In the genomic region with DNA sequence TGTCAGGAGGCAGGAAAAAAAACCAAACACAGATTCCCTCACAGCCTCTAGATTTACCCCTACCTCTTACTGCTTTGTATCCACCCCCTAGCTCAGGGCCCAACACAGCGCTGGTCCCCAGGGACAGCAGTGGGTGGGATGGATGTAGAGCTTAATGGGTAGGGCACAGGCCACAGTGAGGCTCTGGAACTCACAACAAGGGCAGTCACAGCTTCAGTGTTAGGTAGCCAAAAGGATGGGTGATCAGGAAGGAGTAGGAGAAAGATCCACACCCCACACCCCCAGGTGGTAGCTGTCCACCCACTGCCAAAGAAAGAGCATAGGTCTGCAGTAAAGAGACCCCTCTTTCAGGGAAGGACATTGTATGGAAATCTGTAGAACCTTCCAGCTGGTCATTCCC, we compare ENCODE assay signal across 16 mouse cellular contexts. TPM values are rescaled to one million over a fixed set of nuclear protein-coding genes. Genes with fewer than 3 reads are reported as not detected.
DNase-seq lines count a peak whose midpoint lies in the region; ATAC-seq and TF ChIP-seq lines count a peak whose summit lies in the region.
"Had no signal": no experiment of that assay in that cellular context is flagged by ENCODE, and none has a peak within 500 bp of the region (broad histone marks: within the 10 kb centered on the region; RNA-seq: fewer than 3 reads in every experiment).

No protein-coding gene starts in this region.

- ATAC-seq in liver, embryonic 11.5 days (replicated peaks; ENCODE audit: low FRiP score): no peak
- no peak for ATAC-seq in embryonic facial prominence, embryonic 14.5 days (ENCODE audit: low read depth)
- ATAC-seq in midbrain, embryonic 15.5 days (replicated peaks): 0 out of 2 replicates have a peak, but pooled peaks have one; percentile 44
- ATAC-seq: intestine, embryonic 15.5 days had no signal

- H3K27ac ChIP-seq in heart, adult 2 months: peak overlapping the region; percentile 68
- peak overlapping the region; percentile 46 for H3K27ac ChIP-seq in liver, embryonic 11.5 days (ENCODE audit: low read depth, low read length)
- H3K27ac ChIP-seq in embryonic facial prominence, embryonic 14.5 days (replicated peaks; ENCODE audit: low read depth, low read length): peak overlapping the region; percentile 50; the same call in 1 of the 2 replicates
- H3K27ac ChIP-seq in midbrain, embryonic 15.5 days: no peak overlapping the region
- H3K27ac ChIP-seq: intestine, embryonic 15.5 days had no signal

- TF ChIP-seq POLR2A in heart, adult 2 months (IDR thresholded peaks at IDR 0.05; ENCODE audit: insufficient read depth, low read depth, low read length): no peak

- TF ChIP-seq EP300 in heart, adult 2 months (IDR thresholded peaks at IDR 0.05; ENCODE audit: insufficient read depth, low read depth, low read length): no peak

- no peak overlapping the region for H3K4me3 ChIP-seq in heart, adult 2 months
- H3K4me3 ChIP-seq in liver, embryonic 11.5 days (ENCODE audit: low read depth, low read length): no peak overlapping the region
- H3K4me3 ChIP-seq in embryonic facial prominence, embryonic 14.5 days (ENCODE audit: low read depth, low read length): no peak overlapping the region
- no peak overlapping the region for H3K4me3 ChIP-seq in midbrain, embryonic 15.5 days
- H3K4me3 ChIP-seq: erythroblast, embryonic 14.5 days; intestine, embryonic 15.5 days; limb, embryonic 15.5 days had no signal

- H3K36me3 ChIP-seq in heart, adult 2 months (ENCODE audit: control insufficient read depth, insufficient read depth, low read length): peaks cover 2% of the 10 kb centered on the region; the same call in 1 of the 2 replicates
- peaks cover 2% of the 10 kb centered on the region; the same call in 1 of the 2 replicates for H3K36me3 ChIP-seq in liver, embryonic 11.5 days (ENCODE audit: control insufficient read depth, insufficient read depth, low read length)
- no peaks in the 10 kb centered on the region for H3K36me3 ChIP-seq in embryonic facial prominence, embryonic 14.5 days (ENCODE audit: control insufficient read depth, insufficient read depth, low read length)
- 0 out of 2 replicates have a peak, but pooled peaks cover 5% of the 10 kb centered on the region for H3K36me3 ChIP-seq in midbrain, embryonic 15.5 days (replicated peaks)
- H3K36me3 ChIP-seq: intestine, embryonic 15.5 days; limb, embryonic 15.5 days had no signal

- no peaks in the 10 kb centered on the region for H3K9me3 ChIP-seq in liver, embryonic 11.5 days (ENCODE audit: control insufficient read depth, low read length)
- no peaks in the 10 kb centered on the region for H3K9me3 ChIP-seq in embryonic facial prominence, embryonic 14.5 days (ENCODE audit: control insufficient read depth, low read length)
- no peaks in the 10 kb centered on the region for H3K9me3 ChIP-seq in midbrain, embryonic 15.5 days
- H3K9me3 ChIP-seq: intestine, embryonic 15.5 days; limb, embryonic 15.5 days had no signal

- no peaks in the 10 kb centered on the region for H3K27me3 ChIP-seq in heart, adult 2 months (ENCODE audit: control insufficient read depth, insufficient read depth, low read length)
- H3K27me3 ChIP-seq in liver, embryonic 11.5 days (replicated peaks; ENCODE audit: control insufficient read depth, insufficient read depth, low read length): no peaks in the 10 kb centered on the region
- H3K27me3 ChIP-seq in embryonic facial prominence, embryonic 14.5 days (replicated peaks; ENCODE audit: control insufficient read depth, insufficient read depth, low read length): no peaks in the 10 kb centered on the region
- H3K27me3 ChIP-seq in midbrain, embryonic 15.5 days (replicated peaks): no peaks in the 10 kb centered on the region
- H3K27me3 ChIP-seq: intestine, embryonic 15.5 days; limb, embryonic 15.5 days had no signal

- no peak for DNase-seq in heart, adult 2 months
- no peak for DNase-seq in heart, adult 8-10 months (ENCODE audit: low spot score)
- DNase-seq in liver, embryonic 11.5 days (ENCODE audit: low spot score): no peak
- DNase-seq in liver: no peak
- DNase-seq in embryonic facial prominence, embryonic 14.5 days (ENCODE audit: low spot score): no peak
- no peak for DNase-seq in adrenal gland, adult 18-20 months (ENCODE audit: low spot score in 2 of 2)
- no peak for DNase-seq in ovary, postnatal 36 days (ENCODE audit: low spot score)
- DNase-seq: cerebellum, adult 9-11 months; thymus, postnatal 4 days had no signal

- H3K79me2 ChIP-seq in heart, adult 2 months (replicated peaks; ENCODE audit: control insufficient read depth, insufficient read depth, low read length): no peaks in the 10 kb centered on the region

- intact Hi-C loops in heart, adult 2 months (cut with DNase I): no loop called here

- WGBS in heart, adult 2 months: 71% methylated on average over 1 of the region's 1 CpGs
- WGBS in liver, embryonic 11.5 days: 74% methylated on average over 1 of the region's 1 CpGs
- WGBS in embryonic facial prominence, embryonic 14.5 days: 90% methylated on average over 1 of the region's 1 CpGs
- 86% methylated on average over 1 of the region's 1 CpGs for WGBS in midbrain, embryonic 15.5 days

- H3K4me2 ChIP-seq in liver, embryonic 11.5 days: no peak overlapping the region; the same call in 1 of the 2 replicates
- no peak overlapping the region for H3K4me2 ChIP-seq in embryonic facial prominence, embryonic 14.5 days (ENCODE audit: low read depth, low read length)
- no peak overlapping the region for H3K4me2 ChIP-seq in midbrain, embryonic 15.5 days
- H3K4me2 ChIP-seq: intestine, embryonic 15.5 days; limb, embryonic 15.5 days had no signal

- H3K9ac ChIP-seq in heart, adult 2 months (ENCODE audit: low read depth, low read length): 0 out of 2 replicates have a peak overlapping the region, but pooled peaks have one; percentile 10
- no peak overlapping the region for H3K9ac ChIP-seq in liver, embryonic 11.5 days (ENCODE audit: low read depth, low read length)
- peak overlapping the region; percentile 14; the same call in 1 of the 2 replicates for H3K9ac ChIP-seq in embryonic facial prominence, embryonic 14.5 days (ENCODE audit: low read depth, low read length)
- no peak overlapping the region for H3K9ac ChIP-seq in midbrain, embryonic 15.5 days
- H3K9ac ChIP-seq: intestine, embryonic 15.5 days; limb, embryonic 15.5 days had no signal

- H3K4me1 ChIP-seq in heart, adult 2 months (ENCODE audit: control insufficient read depth, insufficient read depth, low read length): peaks cover 38% of the 10 kb centered on the region
- peaks cover 90% of the 10 kb centered on the region for H3K4me1 ChIP-seq in liver, embryonic 11.5 days (replicated peaks; ENCODE audit: control insufficient read depth, insufficient read depth, low read length)
- peaks cover 11% of the 10 kb centered on the region for H3K4me1 ChIP-seq in embryonic facial prominence, embryonic 14.5 days (ENCODE audit: control insufficient read depth, insufficient read depth, low read length)
- H3K4me1 ChIP-seq in midbrain, embryonic 15.5 days: peaks cover 7% of the 10 kb centered on the region

- TF ChIP-seq CTCF in heart, adult 2 months (IDR thresholded peaks at IDR 0.05): no peak

RNA-seq across cellular contexts. Expression of gene Spns2, which starts 12.1 kb away (rescaled TPM):
- total RNA-seq in heart, adult 2 months (2021): 1 to 10 TPM; 6.1 to 7.9 TPM
- polyA plus RNA-seq in heart, adult 2 months (2012; rRNA removed): 13.8 and 18.1 TPM in 2 replicates
- 10 to 100 TPM in 1 of 4 experiments, 1 to 10 TPM in 3; 7.4 to 10.2 (median 7.9) TPM for total RNA-seq in heart, adult 8-10 months (2022)
- polyA plus RNA-seq in liver, embryonic 11.5 days (2014; fragmentation: Nextera tagmentation; extraction: Ambion mirVana): 20.0 and 21.0 TPM in 2 replicates
- polyA plus RNA-seq in embryonic facial prominence, embryonic 14.5 days (2014; fragmentation: Nextera tagmentation; extraction: Ambion mirVana): 6.0 and 9.5 TPM in 2 replicates
- polyA plus RNA-seq in midbrain, embryonic 15.5 days (2015; fragmentation: Nextera tagmentation; extraction: Ambion mirVana): 10.7 and 11.6 TPM in 2 replicates
- total RNA-seq in adrenal gland, adult 18-20 months (2021): 1 to 10 TPM; 2.7 to 3.7 TPM

RNA-seq across cellular contexts. Expression of gene Mybbp1a, which starts 36.5 kb away (rescaled TPM):
- 10 to 100 TPM; 42.7 to 46.1 TPM for total RNA-seq in heart, adult 2 months (2021)
- 21.8 and 30.6 TPM in 2 replicates for polyA plus RNA-seq in heart, adult 2 months (2012; rRNA removed)
- 10 to 100 TPM; 42.4 to 49.4 (median 45.9) TPM for total RNA-seq in heart, adult 8-10 months (2022)
- polyA plus RNA-seq in liver, embryonic 11.5 days (2014; fragmentation: Nextera tagmentation; extraction: Ambion mirVana): 263 and 272 TPM in 2 replicates
- polyA plus RNA-seq in embryonic facial prominence, embryonic 14.5 days (2014; fragmentation: Nextera tagmentation; extraction: Ambion mirVana): 114 and 123 TPM in 2 replicates
- polyA plus RNA-seq in midbrain, embryonic 15.5 days (2015; fragmentation: Nextera tagmentation; extraction: Ambion mirVana): 67.5 and 69.4 TPM in 2 replicates
- 10 to 100 TPM; 75.1 to 86.3 TPM for total RNA-seq in adrenal gland, adult 18-20 months (2021)

RNA-seq across cellular contexts. Expression of gene Ggt6, which starts 42.3 kb away (rescaled TPM):
- not detected for total RNA-seq in heart, adult 2 months (2021)
- 0.20 TPM in 1 of 2 replicates, not detected in the other for polyA plus RNA-seq in heart, adult 2 months (2012; rRNA removed)
- total RNA-seq in heart, adult 8-10 months (2022): under 1 TPM in 2 of 4 experiments, not detected in 2; 0.32 to 0.44 TPM
- polyA plus RNA-seq in liver, embryonic 11.5 days (2014; fragmentation: Nextera tagmentation; extraction: Ambion mirVana): not detected in 2 replicates
- polyA plus RNA-seq in embryonic facial prominence, embryonic 14.5 days (2014; fragmentation: Nextera tagmentation; extraction: Ambion mirVana): 1.8 and 2.5 TPM in 2 replicates
- not detected in 2 replicates for polyA plus RNA-seq in midbrain, embryonic 15.5 days (2015; fragmentation: Nextera tagmentation; extraction: Ambion mirVana)
- total RNA-seq in adrenal gland, adult 18-20 months (2021): 1 to 10 TPM in 1 of 2 experiments, under 1 TPM in 1; 0.80 to 3.4 TPM
- total RNA-seq: layer of hippocampus, postnatal 10 days; monocyte, adult 5-6 weeks had no signal
- polyA plus RNA-seq: C2C12; erythroblast, embryonic 14.5 days had no signal

Comparison
In these comparisons a context has a peak if more than half of its experiments do, and no peak if none do; other contexts are left out.
1. H3K9ac ChIP-seq: peak in heart, adult 2 months (single experiment) and embryonic facial prominence, embryonic 14.5 days (single experiment); none in liver, embryonic 11.5 days (single experiment) and midbrain, embryonic 15.5 days (single experiment).